ENCODE assay signal across 10 mouse cellular contexts in the genomic region with DNA sequence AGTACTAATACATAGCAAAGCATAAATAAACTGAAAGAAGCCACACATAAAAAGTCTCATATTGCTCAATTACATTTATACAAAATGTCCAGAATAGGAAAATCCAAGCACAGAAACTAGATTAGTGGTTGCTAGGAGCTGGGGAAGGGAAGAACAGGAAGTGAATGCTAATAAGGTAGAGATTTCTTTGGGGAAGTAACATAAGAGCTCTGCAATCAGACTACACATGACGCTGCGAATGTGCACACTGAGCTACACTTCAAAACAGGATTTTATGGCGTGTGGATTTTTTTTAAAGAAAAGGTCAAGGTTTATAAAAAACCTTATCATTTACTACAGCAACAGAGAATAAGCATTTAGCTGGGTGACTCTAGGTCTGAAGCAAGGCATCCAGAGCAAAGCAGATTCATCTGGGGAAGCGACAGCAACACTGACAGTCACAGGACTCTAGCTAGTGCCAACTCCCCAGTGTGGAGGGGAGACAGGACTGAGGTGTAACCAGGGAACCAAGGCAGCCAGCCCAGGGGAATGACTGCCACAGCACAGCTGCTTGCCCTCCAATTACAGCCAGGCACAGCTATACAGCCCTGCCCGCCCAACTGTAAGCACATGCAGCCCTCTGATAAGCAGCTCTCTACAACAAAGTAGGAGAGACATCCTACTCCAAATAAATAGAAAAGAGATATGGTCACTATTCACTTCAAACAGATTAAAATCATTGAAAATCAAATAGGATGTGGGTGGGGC. TPM values are rescaled to one million over a fixed set of nuclear protein-coding genes. Genes with fewer than 3 reads are reported as not detected.
DNase-seq lines count a peak whose midpoint lies in the region; ATAC-seq lines count a peak whose summit lies in the region.
"Had no signal": no experiment of that assay in that cellular context is flagged by ENCODE, and none has a peak within 500 bp of the region (broad histone marks: within the 10 kb centered on the region; RNA-seq: fewer than 3 reads in every experiment).

No protein-coding gene starts in this region.

- 64% methylated on average over 5 of the region's 5 CpGs for WGBS in hindbrain, embryonic 14.5 days
- 94% methylated on average over 5 of the region's 5 CpGs for WGBS in hindbrain, embryonic 10.5 days
- 51% methylated on average over 5 of the region's 5 CpGs for WGBS in midbrain, embryonic 15.5 days

- DNase-seq in hindbrain, embryonic 14.5 days (ENCODE audit: low spot score), result no peak
- DNase-seq in hindbrain, embryonic 10.5 days (ENCODE audit: low spot score), result no peak
- DNase-seq in adrenal gland, postnatal 36 days, result peak; percentile 17 to 29
- DNase-seq in heart, postnatal 14 days, result peak; percentile 15
- no peak for DNase-seq in thymus, postnatal 4 days
- no peak for DNase-seq in cerebellum, adult 11-12 months
- no peak for DNase-seq in cerebellum, adult 9-10 months

- H3K27me3 ChIP-seq in hindbrain, embryonic 14.5 days (ENCODE audit: control insufficient read depth, insufficient read depth, low read length), result no peaks in the 10 kb centered on the region
- H3K27me3 ChIP-seq in hindbrain, embryonic 10.5 days (ENCODE audit: insufficient read depth, poor library complexity, severe bottlenecking), result no peaks in the 10 kb centered on the region
- H3K27me3 ChIP-seq in midbrain, embryonic 15.5 days (replicated peaks), result no peaks in the 10 kb centered on the region
- H3K27me3 ChIP-seq: heart, embryonic 15.5 days; neural tube, embryonic 12.5 days had no signal

- H3K27ac ChIP-seq in hindbrain, embryonic 14.5 days, result peak overlapping the region; percentile 15
- H3K27ac ChIP-seq in hindbrain, embryonic 10.5 days, result no peak overlapping the region
- peak overlapping the region; percentile 70 for H3K27ac ChIP-seq in midbrain, embryonic 15.5 days
- H3K27ac ChIP-seq: heart, embryonic 15.5 days; neural tube, embryonic 12.5 days had no signal

- no peak; the same call in 1 of the 2 replicates for ATAC-seq in hindbrain, embryonic 14.5 days (ENCODE audit: low FRiP score)
- ATAC-seq in midbrain, embryonic 15.5 days (replicated peaks), result peak; percentile 81

- no peak overlapping the region for H3K9ac ChIP-seq in hindbrain, embryonic 14.5 days
- H3K9ac ChIP-seq in midbrain, embryonic 15.5 days, result no peak overlapping the region
- H3K9ac ChIP-seq: heart, embryonic 15.5 days; neural tube, embryonic 12.5 days had no signal

- H3K36me3 ChIP-seq in hindbrain, embryonic 14.5 days (replicated peaks; ENCODE audit: control insufficient read depth, insufficient read depth), result 0 out of 2 replicates have a peak, but pooled peaks cover 8% of the 10 kb centered on the region
- peaks cover 11% of the 10 kb centered on the region for H3K36me3 ChIP-seq in hindbrain, embryonic 10.5 days
- H3K36me3 ChIP-seq in midbrain, embryonic 15.5 days (replicated peaks), result no peaks in the 10 kb centered on the region
- H3K36me3 ChIP-seq: heart, embryonic 15.5 days had no signal

- H3K4me1 ChIP-seq in hindbrain, embryonic 14.5 days (replicated peaks; ENCODE audit: control insufficient read depth, insufficient read depth, low read length), result peaks cover 14% of the 10 kb centered on the region; the same call in 1 of the 2 replicates
- H3K4me1 ChIP-seq in hindbrain, embryonic 10.5 days (replicated peaks), result no peaks in the 10 kb centered on the region
- H3K4me1 ChIP-seq in midbrain, embryonic 15.5 days, result peaks cover 28% of the 10 kb centered on the region

- H3K4me2 ChIP-seq in hindbrain, embryonic 14.5 days (replicated peaks), result no peak overlapping the region
- H3K4me2 ChIP-seq in midbrain, embryonic 15.5 days, result peak overlapping the region; percentile 24; the same call in 1 of the 2 replicates
- H3K4me2 ChIP-seq: heart, embryonic 15.5 days; neural tube, embryonic 12.5 days had no signal

- intact Hi-C loops in heart, postnatal 14 days (cut with DNase I), result no loop called here

- H3K4me3 ChIP-seq in hindbrain, embryonic 14.5 days (replicated peaks; ENCODE audit: low read length), result no peak overlapping the region
- no peak overlapping the region for H3K4me3 ChIP-seq in hindbrain, embryonic 10.5 days
- H3K4me3 ChIP-seq in midbrain, embryonic 15.5 days, result no peak overlapping the region
- H3K4me3 ChIP-seq: heart, embryonic 15.5 days; neural tube, embryonic 12.5 days had no signal

- H3K9me3 ChIP-seq in hindbrain, embryonic 14.5 days (ENCODE audit: control insufficient read depth, low read length), result no peaks in the 10 kb centered on the region
- H3K9me3 ChIP-seq in hindbrain, embryonic 10.5 days, result no peaks in the 10 kb centered on the region
- H3K9me3 ChIP-seq in midbrain, embryonic 15.5 days, result no peaks in the 10 kb centered on the region
- H3K9me3 ChIP-seq: heart, embryonic 15.5 days; neural tube, embryonic 12.5 days had no signal

RNA-seq across cellular contexts. Expression of gene Atp2c1, which starts 42.6 kb away (rescaled TPM):
- 118 and 139 TPM in 2 replicates for polyA plus RNA-seq in hindbrain, embryonic 14.5 days (2014; fragmentation: Nextera tagmentation; extraction: Ambion mirVana)
- polyA plus RNA-seq in hindbrain, embryonic 10.5 days (2016; fragmentation: Nextera tagmentation; extraction: Ambion mirVana), result 47.9 and 65.4 TPM in 2 replicates
- 10 to 100 TPM; 70.5 to 89.1 TPM for total RNA-seq in adrenal gland, postnatal 36 days (2021)
- 10 to 100 TPM; 54.6 to 61.7 TPM for total RNA-seq in heart, postnatal 14 days (2021)
- polyA plus RNA-seq in midbrain, embryonic 15.5 days (2015; fragmentation: Nextera tagmentation; extraction: Ambion mirVana), result 110 and 113 TPM in 2 replicates

Comparison
In these comparisons a context has a peak if more than half of its experiments do, and no peak if none do; other contexts are left out.
1. DNase-seq: peak in adrenal gland, postnatal 36 days (2 of 2) and heart, postnatal 14 days (2 of 2); none in hindbrain, embryonic 14.5 days (single experiment), hindbrain, embryonic 10.5 days (single experiment), thymus, postnatal 4 days (single experiment), cerebellum, adult 11-12 months (single experiment) and cerebellum, adult 9-10 months (single experiment).